Mouse (Mus musculus) embryo, embryonic 10.5 days (tissue): ENCODE results near the gene Nop58.
A peak's percentile ranks its signal among the peaks of the same experiment; 100 is the strongest.
"Not testable (repeated sequence)": the region's sequence is repeated elsewhere in the genome, so short reads cannot be mapped to it uniquely, and the experiment has no call there.

ENCODE experiments used
- DNase-seq: peaks from one replicate; pipeline ENCODE4 v3.0.0-alpha.2; 2015; ENCODE audit warnings: low spot score

Gene Nop58

GRCm38 (mm10) chr1:59684819-59685755 is at the start of gene Nop58:
Nop58 (plus strand) TSS chr1:59684971.
- DNase-seq = peak; percentile 98

GRCm38 (mm10) chr1:59636349-59636748 is 48.4 kb upstream of the Nop58 start:
- DNase-seq = no peak

- no peak for DNase-seq
These were observed 46.4 kb upstream of the Nop58 start for GRCm38 (mm10) chr1:59638371-59638770.

- no peak for DNase-seq
These were observed 42.3 kb upstream of the Nop58 start for GRCm38 (mm10) chr1:59642488-59642887.

- DNase-seq = not testable (repeated sequence)
These were observed 38.3 kb upstream of the Nop58 start for GRCm38 (mm10) chr1:59646502-59646901.

- DNase-seq = no peak
These were observed 33.5 kb upstream of the Nop58 start for GRCm38 (mm10) chr1:59651201-59651819.

- no peak for DNase-seq
These were observed 31.4 kb upstream of the Nop58 start for GRCm38 (mm10) chr1:59653243-59653911.

GRCm38 (mm10) chr1:59656244-59657171 is 28.3 kb upstream of the Nop58 start:
- DNase-seq = no peak

GRCm38 (mm10) chr1:59663456-59664135 is 21.2 kb upstream of the Nop58 start:
- DNase-seq = no peak

- DNase-seq = no peak
These were observed 15.9 kb upstream of the Nop58 start for GRCm38 (mm10) chr1:59668871-59669270.

GRCm38 (mm10) chr1:59669962-59670630 is 14.7 kb upstream of the Nop58 start:
- peak; percentile 37 for DNase-seq

- peak; percentile 97 for DNase-seq
These were observed 14.1 kb upstream of the Nop58 start, which contains the start of gene Sumo1 for GRCm38 (mm10) chr1:59670641-59671168. Sumo1 (minus strand) TSS chr1:59670834.

- no peak for DNase-seq
These were observed 11.1 kb upstream of the Nop58 start for GRCm38 (mm10) chr1:59673661-59674060.

GRCm38 (mm10) chr1:59683926-59684818 is 599 bp upstream of the Nop58 start:
- no peak for DNase-seq

- DNase-seq = no peak
These were observed 2.7 kb downstream of the Nop58 start for GRCm38 (mm10) chr1:59687493-59687892.

- no peak for DNase-seq
These were observed 5.7 kb downstream of the Nop58 start for GRCm38 (mm10) chr1:59690467-59690866.

GRCm38 (mm10) chr1:59697751-59698150 is 13.0 kb downstream of the Nop58 start:
- DNase-seq = no peak

GRCm38 (mm10) chr1:59698207-59698606 is 13.4 kb downstream of the Nop58 start:
- DNase-seq = no peak

GRCm38 (mm10) chr1:59701766-59702165 is 17.0 kb downstream of the Nop58 start:
- DNase-seq = no peak
